Mouse (Mus musculus) thymus, postnatal 0 days (tissue): ENCODE results near the gene Etv4. TPM values are rescaled to one million over a fixed set of nuclear protein-coding genes. Genes with fewer than 3 reads are reported as not detected.

Source experiments
- DNase-seq: peaks from one replicate; pipeline ENCODE4 v3.0.0-alpha.2; 2015; ENCODE audit warnings: low spot score
- polyA plus RNA-seq: library from polyadenylated mRNA; unstranded; fragments of >200 nt; fragmentation: Nextera tagmentation; extraction: Ambion mirVana; gene quantifications from 2 replicates; pipeline ENCODE4 v1.2.1, GENCODE M21; 2015

The Etv4 gene
- polyA plus RNA-seq, 1 experiment from 2014 or later = 2.0 TPM

DNA sequence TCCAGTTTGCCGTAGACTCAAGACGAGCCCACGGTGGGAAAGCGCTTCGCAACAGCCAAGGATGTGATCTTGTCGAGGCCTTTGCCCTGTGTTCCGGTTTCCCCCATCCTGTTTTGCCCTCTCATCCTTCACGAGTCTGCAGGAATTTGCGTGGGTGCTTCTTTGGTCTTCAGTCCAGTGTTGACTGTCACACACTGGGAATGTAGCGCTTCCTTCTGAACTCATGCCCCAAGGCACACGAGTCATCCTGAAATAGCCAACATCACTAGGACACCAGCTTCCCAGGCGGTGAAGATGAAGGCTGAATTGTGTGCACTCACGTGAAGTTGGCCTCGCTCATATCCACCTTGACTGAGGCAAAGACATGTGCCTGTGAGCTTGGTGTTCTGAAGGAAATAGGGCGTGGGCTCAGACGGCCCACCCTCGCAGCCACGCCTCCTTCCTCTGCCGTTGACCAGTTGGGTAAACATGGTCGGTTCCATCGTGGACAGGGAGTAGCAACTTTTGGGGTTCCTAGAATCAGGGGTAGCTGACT lies 65.1 kb downstream of the Etv4 start:
- no peak for DNase-seq

Other genes with a start within 250 kb of the Etv4 start
- gene Brca1, start 233.4 kb downstream of the Etv4 start, polyA plus RNA-seq = 9.1 and 9.8 TPM in 2 replicates
- gene Nbr1, start 233.2 kb downstream of the Etv4 start, polyA plus RNA-seq = 39.8 and 40.2 TPM in 2 replicates
- 7.9 and 9.2 TPM in 2 replicates for gene Tmem106a, start 203.1 kb downstream of the Etv4 start, polyA plus RNA-seq
- gene Gm11634, start 186.1 kb downstream of the Etv4 start, polyA plus RNA-seq = not detected in 2 replicates
- gene Rdm1, start 158.2 kb downstream of the Etv4 start, polyA plus RNA-seq = 44.5 and 46.0 TPM in 2 replicates
- gene Arl4d, start 119.8 kb downstream of the Etv4 start, polyA plus RNA-seq = 3.0 and 3.1 TPM in 2 replicates
- gene Dhx8, start 52.5 kb downstream of the Etv4 start, polyA plus RNA-seq = 42.9 and 53.5 TPM in 2 replicates
- 2.8 and 3.6 TPM in 2 replicates for gene Meox1, start 109.0 kb upstream of the Etv4 start, polyA plus RNA-seq
- gene Sost, start 181.6 kb upstream of the Etv4 start, polyA plus RNA-seq = 0.08 and 0.66 TPM in 2 replicates
- not detected in 2 replicates for gene Cfap97d1, start 198.9 kb upstream of the Etv4 start, polyA plus RNA-seq
- 5.6 and 5.8 TPM in 2 replicates for gene Dusp3, start 201.6 kb upstream of the Etv4 start, polyA plus RNA-seq
- 0.34 and 0.41 TPM in 2 replicates for gene Mpp3, start 243.1 kb upstream of the Etv4 start, polyA plus RNA-seq